Mouse (Mus musculus): ENCODE measurements around the gene Tnfaip8l2. TPM values are rescaled to one million over a fixed set of nuclear protein-coding genes. Genes with fewer than 3 reads are reported as not detected.
"Not testable (repeated sequence)": the region's sequence is repeated elsewhere in the genome, so short reads cannot be mapped to it uniquely, and the experiment has no call there.

Tnfaip8l2 gene
- polyA plus RNA-seq, 1 experiment from 2014 or later, result 3.2 TPM

- H3K36me3 ChIP-seq (ENCODE audit: control insufficient read depth, insufficient read depth, low read length), result peaks cover 7% of the 10 kb centered on the region; the same call in 1 of the 2 replicates
- H3K9me3 ChIP-seq (replicated peaks; ENCODE audit: control insufficient read depth, low read length, poor library complexity, severe bottlenecking), result no peaks in the 10 kb centered on the region
- ATAC-seq, result no peak
- H3K27me3 ChIP-seq (ENCODE audit: control insufficient read depth, insufficient read depth, low read depth, low read length), result no peaks in the 10 kb centered on the region
- no peak overlapping the region for H3K27ac ChIP-seq (ENCODE audit: low read length)
- H3K4me1 ChIP-seq (ENCODE audit: control insufficient read depth, insufficient read depth, low read length), result peaks cover 3% of the 10 kb centered on the region; the same call in 1 of the 2 replicates
- no peak overlapping the region for H3K4me2 ChIP-seq (ENCODE audit: low read length)
- H3K9ac ChIP-seq (ENCODE audit: low read depth, low read length), result no peak overlapping the region
- WGBS, result 93% methylated on average over 9 of the region's 9 CpGs
- no peak overlapping the region for H3K4me3 ChIP-seq (ENCODE audit: low read depth, low read length)
These were observed 686 bp downstream of the Tnfaip8l2 start for GRCm38 (mm10) chr3:95141474-95141873.

DNA sequence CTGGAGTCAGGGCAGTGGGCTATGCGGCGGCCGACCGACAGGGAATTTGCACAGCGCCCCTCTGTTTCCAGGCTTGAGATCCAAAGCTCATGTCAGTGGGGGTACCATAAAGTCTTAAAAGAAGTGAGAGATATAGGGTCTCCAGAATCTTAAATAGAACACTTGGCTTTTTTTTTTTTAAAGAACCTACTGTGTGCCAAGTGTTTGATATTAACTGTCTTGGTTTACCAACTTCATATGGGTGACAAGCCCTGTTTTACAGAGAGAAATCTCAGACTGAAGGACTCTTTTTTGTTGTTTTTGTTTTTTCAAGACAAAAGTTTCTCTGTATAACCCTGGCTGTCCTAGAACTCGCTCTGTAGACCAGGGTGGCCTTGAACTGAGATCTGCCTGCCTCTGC lies 1.4 kb downstream of the Tnfaip8l2 start:
- no peaks in the 10 kb centered on the region for H3K9me3 ChIP-seq (replicated peaks; ENCODE audit: control insufficient read depth, low read length, poor library complexity, severe bottlenecking)
- no peak for ATAC-seq
- no peak overlapping the region for H3K9ac ChIP-seq (ENCODE audit: low read depth, low read length)
- no peak overlapping the region for H3K4me3 ChIP-seq (ENCODE audit: low read depth, low read length)
- whole genome bisulfite sequencing, result 90% methylated on average over 6 of the region's 6 CpGs
- H3K4me2 ChIP-seq (ENCODE audit: low read length), result no peak overlapping the region
- H3K4me1 ChIP-seq (ENCODE audit: control insufficient read depth, insufficient read depth, low read length), result peaks cover 4% of the 10 kb centered on the region
- H3K27me3 ChIP-seq (ENCODE audit: control insufficient read depth, insufficient read depth, low read depth, low read length), result no peaks in the 10 kb centered on the region
- no peak overlapping the region for H3K27ac ChIP-seq (ENCODE audit: low read length)
- peaks cover 7% of the 10 kb centered on the region; the same call in 1 of the 2 replicates for H3K36me3 ChIP-seq (ENCODE audit: control insufficient read depth, insufficient read depth, low read length)

- no peak overlapping the region for H3K4me3 ChIP-seq (ENCODE audit: low read depth, low read length)
- H3K27ac ChIP-seq (ENCODE audit: low read length), result no peak overlapping the region
- no peaks in the 10 kb centered on the region for H3K9me3 ChIP-seq (replicated peaks; ENCODE audit: control insufficient read depth, low read length, poor library complexity, severe bottlenecking)
- H3K27me3 ChIP-seq (ENCODE audit: control insufficient read depth, insufficient read depth, low read depth, low read length), result no peaks in the 10 kb centered on the region
- 66% methylated on average over 18 of the region's 18 CpGs for WGBS
- no peak overlapping the region for H3K4me2 ChIP-seq (ENCODE audit: low read length)
- no peak overlapping the region for H3K9ac ChIP-seq (ENCODE audit: low read depth, low read length)
- peaks cover 10% of the 10 kb centered on the region for H3K4me1 ChIP-seq (ENCODE audit: control insufficient read depth, insufficient read depth, low read length)
- H3K36me3 ChIP-seq (ENCODE audit: control insufficient read depth, insufficient read depth, low read length), result peaks cover 7% of the 10 kb centered on the region; the same call in 1 of the 2 replicates
- no peak for ATAC-seq
These were observed 1.9 kb downstream of the Tnfaip8l2 start for GRCm38 (mm10) chr3:95140289-95140595.

DNA sequence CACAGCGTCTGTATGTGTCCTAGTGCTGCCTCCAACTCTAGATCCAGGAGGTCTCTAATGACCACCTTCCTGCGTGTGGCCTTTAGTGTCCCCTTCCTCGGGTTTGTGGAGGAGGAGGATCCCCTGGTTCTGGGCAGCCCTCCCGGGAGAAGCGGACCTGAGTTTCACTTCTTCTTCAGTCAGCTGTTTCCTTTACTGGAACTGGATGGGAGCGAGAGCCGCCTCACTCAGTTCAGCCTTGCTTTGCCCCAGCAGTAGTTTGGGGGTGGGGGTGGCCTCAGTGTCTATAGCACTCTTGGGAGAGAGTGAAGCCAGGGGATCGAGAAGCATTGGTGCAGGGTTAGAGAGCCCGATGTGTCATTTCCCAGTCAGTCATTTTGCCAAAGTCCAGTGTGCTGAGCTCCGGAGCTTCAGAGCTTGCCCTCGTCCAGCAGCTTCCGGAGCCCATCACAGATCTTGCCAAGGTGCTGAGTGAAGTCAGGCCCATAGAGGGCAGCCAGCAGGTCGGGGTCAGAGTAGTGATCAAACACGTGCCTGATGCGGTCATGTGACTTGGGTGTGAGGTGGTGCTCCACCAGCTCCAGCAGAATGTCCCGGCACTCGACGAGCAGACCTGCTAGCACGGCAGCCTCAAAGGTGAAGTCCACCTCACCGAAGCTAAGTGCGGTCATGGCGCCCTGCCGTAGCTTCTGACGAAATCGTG lies 2.4 kb downstream of the Tnfaip8l2 start:
- no peak for ATAC-seq

DNA sequence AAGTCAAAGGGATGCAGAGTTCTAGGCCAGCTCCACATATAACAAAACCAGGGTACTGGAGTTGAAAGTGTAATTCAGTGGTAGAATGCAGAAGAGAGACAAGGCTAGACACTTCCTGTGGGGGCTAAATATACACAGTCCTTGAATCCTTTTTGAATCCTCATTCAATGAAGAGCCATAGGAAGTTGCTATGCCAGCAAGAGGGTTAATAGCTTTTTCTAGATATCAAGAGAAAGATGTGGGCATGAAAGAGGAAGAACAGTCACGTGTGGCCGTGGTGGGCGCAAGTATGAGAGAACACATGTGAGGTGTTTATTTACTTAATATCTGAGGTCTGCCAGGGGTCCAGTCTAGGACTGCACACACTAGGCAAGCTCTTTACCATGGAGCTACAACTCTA lies 5.8 kb downstream of the Tnfaip8l2 start:
- no peak overlapping the region for H3K9ac ChIP-seq (ENCODE audit: low read depth, low read length)
- ATAC-seq, result no peak
- 98% methylated on average over 3 of the region's 3 CpGs for WGBS

More for the DNA sequence above, 2.4 kb downstream of the Tnfaip8l2 start:
- WGBS, result 70% methylated on average over 25 of the region's 25 CpGs
- Histone ChIP-seq H3K4me3 (ENCODE audit: low read depth, low read length) (no peak overlapping the region), H3K27ac (ENCODE audit: low read length) (no peak overlapping the region), H3K9ac (ENCODE audit: low read depth, low read length) (no peak overlapping the region), H3K27me3 (ENCODE audit: control insufficient read depth, insufficient read depth, low read depth, low read length) (no peaks in the 10 kb centered on the region), H3K4me2 (ENCODE audit: low read length) (no peak overlapping the region), H3K36me3 (ENCODE audit: control insufficient read depth, insufficient read depth, low read length) (peaks cover 7% of the 10 kb centered on the region; the same call in 1 of the 2 replicates), H3K9me3 (replicated peaks; ENCODE audit: control insufficient read depth, low read length, poor library complexity, severe bottlenecking) (no peaks in the 10 kb centered on the region), H3K4me1 (ENCODE audit: control insufficient read depth, insufficient read depth, low read length) (peaks cover 14% of the 10 kb centered on the region)

GRCm38 (mm10) chr3:95135433-95136052 lies 6.6 kb downstream of the Tnfaip8l2 start:
- peaks cover 5% of the 10 kb centered on the region; the same call in 1 of the 2 replicates for H3K36me3 ChIP-seq (ENCODE audit: control insufficient read depth, insufficient read depth, low read length)
- peaks cover 20% of the 10 kb centered on the region for H3K4me1 ChIP-seq (ENCODE audit: control insufficient read depth, insufficient read depth, low read length)
- no peaks in the 10 kb centered on the region for H3K27me3 ChIP-seq (ENCODE audit: control insufficient read depth, insufficient read depth, low read depth, low read length)
- H3K9me3 ChIP-seq (replicated peaks; ENCODE audit: control insufficient read depth, low read length, poor library complexity, severe bottlenecking), result no peaks in the 10 kb centered on the region
- H3K9ac ChIP-seq (ENCODE audit: low read depth, low read length), result peak overlapping the region; percentile 17; the same call in 1 of the 2 replicates
- WGBS, result 88% methylated on average over 7 of the region's 7 CpGs
- H3K4me2 ChIP-seq (ENCODE audit: low read length), result peak overlapping the region; percentile 58
- H3K27ac ChIP-seq (ENCODE audit: low read length), result no peak overlapping the region
- no peak for ATAC-seq
- peak overlapping the region; percentile 26; the same call in 1 of the 2 replicates for H3K4me3 ChIP-seq (ENCODE audit: low read depth, low read length)

More for the DNA sequence above, 5.8 kb downstream of the Tnfaip8l2 start:
- Histone ChIP-seq H3K4me3 (ENCODE audit: low read depth, low read length) (no peak overlapping the region), H3K4me2 (ENCODE audit: low read length) (no peak overlapping the region), H3K27me3 (ENCODE audit: control insufficient read depth, insufficient read depth, low read depth, low read length) (no peaks in the 10 kb centered on the region), H3K9me3 (replicated peaks; ENCODE audit: control insufficient read depth, low read length, poor library complexity, severe bottlenecking) (no peaks in the 10 kb centered on the region), H3K27ac (ENCODE audit: low read length) (no peak overlapping the region), H3K4me1 (ENCODE audit: control insufficient read depth, insufficient read depth, low read length) (peaks cover 20% of the 10 kb centered on the region), H3K36me3 (ENCODE audit: control insufficient read depth, insufficient read depth, low read length) (peaks cover 7% of the 10 kb centered on the region; the same call in 1 of the 2 replicates)

- peaks cover 20% of the 10 kb centered on the region for H3K4me1 ChIP-seq (ENCODE audit: control insufficient read depth, insufficient read depth, low read length)
- H3K9me3 ChIP-seq (replicated peaks; ENCODE audit: control insufficient read depth, low read length, poor library complexity, severe bottlenecking), result no peaks in the 10 kb centered on the region
- peak overlapping the region; percentile 58 for H3K4me2 ChIP-seq (ENCODE audit: low read length)
- H3K9ac ChIP-seq (ENCODE audit: low read depth, low read length), result peak overlapping the region; percentile 17
- H3K27ac ChIP-seq (ENCODE audit: low read length), result no peak overlapping the region
- peaks cover 1% of the 10 kb centered on the region; the same call in 1 of the 2 replicates for H3K36me3 ChIP-seq (ENCODE audit: control insufficient read depth, insufficient read depth, low read length)
- peak overlapping the region; percentile 26 for H3K4me3 ChIP-seq (ENCODE audit: low read depth, low read length)
- H3K27me3 ChIP-seq (ENCODE audit: control insufficient read depth, insufficient read depth, low read depth, low read length), result no peaks in the 10 kb centered on the region
- peak; percentile 27; the same call in 1 of the 2 replicates for ATAC-seq
- WGBS, result 36% methylated on average over 6 of the region's 6 CpGs
These were observed 7.1 kb downstream of the Tnfaip8l2 start for GRCm38 (mm10) chr3:95135023-95135422.

DNA sequence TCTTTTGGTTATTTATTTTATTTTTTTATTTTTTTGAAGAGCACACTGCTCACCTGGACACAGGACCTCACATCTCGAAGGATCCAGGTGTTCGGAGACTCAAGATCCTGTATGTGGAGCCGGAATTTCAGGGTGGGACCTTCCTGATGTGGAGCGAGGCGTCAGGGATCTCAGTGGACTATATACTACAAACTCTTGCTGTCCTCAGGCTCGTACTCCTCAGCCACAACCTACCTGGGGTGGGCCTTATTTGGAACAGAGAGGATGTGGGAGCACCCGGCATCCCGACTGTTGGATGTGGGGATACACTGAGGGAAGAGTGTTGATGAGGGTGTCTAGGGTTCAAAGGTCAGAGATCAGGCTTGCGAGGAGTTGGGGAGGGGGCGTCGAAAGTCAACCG lies 8.0 kb downstream of the Tnfaip8l2 start:
- ATAC-seq, result peak; percentile 76
- Histone ChIP-seq H3K4me3 (ENCODE audit: low read depth, low read length) (peak overlapping the region; percentile 71; the same call in 1 of the 2 replicates), H3K4me1 (ENCODE audit: control insufficient read depth, insufficient read depth, low read length) (peaks cover 20% of the 10 kb centered on the region)
- H3K4me2 ChIP-seq (ENCODE audit: low read length); H3K9ac ChIP-seq (ENCODE audit: low read depth, low read length); H3K9me3 ChIP-seq (replicated peaks; ENCODE audit: control insufficient read depth, low read length, poor library complexity, severe bottlenecking); H3K27ac ChIP-seq (ENCODE audit: low read length); H3K36me3 ChIP-seq (ENCODE audit: control insufficient read depth, insufficient read depth, low read length); H3K27me3 ChIP-seq (ENCODE audit: control insufficient read depth, insufficient read depth, low read depth, low read length): not testable (repeated sequence)
- WGBS, result no CpG with 5 or more reads among the region's 12 CpGs

DNA sequence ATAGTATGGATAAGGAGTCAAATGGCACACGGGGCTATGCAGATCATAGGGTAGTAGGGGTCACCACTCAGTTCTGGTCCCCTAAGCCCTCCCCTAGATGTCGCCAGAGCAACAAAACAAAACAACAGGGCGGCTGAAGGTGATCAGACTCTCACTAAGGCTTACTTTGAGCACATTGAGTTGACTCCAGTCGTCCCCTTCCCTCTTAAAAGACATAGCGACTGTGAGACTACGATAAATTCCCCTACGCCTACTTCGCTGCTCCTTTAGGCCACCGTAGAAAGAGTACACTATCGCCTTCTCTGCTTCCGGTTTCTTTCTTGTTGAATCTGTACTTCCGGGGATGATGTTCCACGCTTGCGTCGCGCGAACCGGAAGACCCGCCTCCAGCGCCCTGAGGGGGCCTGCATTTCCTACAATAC lies 8.5 kb downstream of the Tnfaip8l2 start, which contains the start of the genes Scnm1 and Lysmd1:
Scnm1 (minus strand) TSS at position 332 of the 422 bp plus-strand sequence.
Lysmd1 (plus strand) TSS at position 409 of the 422 bp plus-strand sequence.
- H3K9me3 ChIP-seq (replicated peaks; ENCODE audit: control insufficient read depth, low read length, poor library complexity, severe bottlenecking), result no peaks in the 10 kb centered on the region
- under 1% methylated on average over 20 of the region's 20 CpGs for WGBS
- ATAC-seq, result peak; percentile 94
- H3K36me3 ChIP-seq (ENCODE audit: control insufficient read depth, insufficient read depth, low read length), result 0 out of 2 replicates have a peak, but pooled peaks cover under 1% of the 10 kb centered on the region
- peak within 1 kb of the TSS; percentile 71 for H3K4me3 ChIP-seq (ENCODE audit: low read depth, low read length)
- no peaks in the 10 kb centered on the region for H3K27me3 ChIP-seq (ENCODE audit: control insufficient read depth, insufficient read depth, low read depth, low read length)
- peaks cover 20% of the 10 kb centered on the region for H3K4me1 ChIP-seq (ENCODE audit: control insufficient read depth, insufficient read depth, low read length)
- H3K4me2 ChIP-seq (ENCODE audit: low read length), result peak within 1 kb of the TSS; percentile 95
- peak within 1 kb of the TSS; percentile 83 for H3K27ac ChIP-seq (ENCODE audit: low read length)
- peak within 1 kb of the TSS; percentile 83 for H3K9ac ChIP-seq (ENCODE audit: low read depth, low read length)

Data from midbrain, embryonic 16.5 days (tissue).